Mouse (Mus musculus) intestine, postnatal 0 days (tissue): ENCODE measurements at regions not wholly inside any gene's neighbourhood (a gene's known extent, or its start where the extent isn't known, plus 50 kb on each side); places are given as distances from the start of the nearest gene placed in this dataset.
A peak's percentile ranks its signal among the peaks of the same experiment; 100 is the strongest.

Experiments used
- ATAC-seq: fragments of 200-750 bp; cut with Nextera tagmentation; 2 replicates; pipeline ENCODE4 v1.8.0; 2017; ENCODE audit warnings: mild to moderate bottlenecking, moderate TSS enrichment, moderate library complexity
- H3K27ac ChIP-seq: fragments of 300-500 bp; sonication (generic); 2 replicates; pipeline ENCODE4 v1.5.1; 2014; ENCODE audit warnings: mild to moderate bottlenecking, low read depth, low read length, moderate library complexity
- H3K27me3 ChIP-seq: fragments of 300-500 bp; sonication (generic); replicated peaks from 2 replicates; pipeline ENCODE4 v1.6.1; 2014; ENCODE audit warnings: low read length, mixed read lengths; ENCODE audit not compliant: control insufficient read depth, insufficient read depth
- H3K36me3 ChIP-seq: fragments of 300-500 bp; sonication (generic); 2 replicates; pipeline ENCODE4 v1.6.1; 2014; ENCODE audit warnings: mild to moderate bottlenecking, moderate library complexity; ENCODE audit not compliant: control insufficient read depth, insufficient read depth
- H3K4me1 ChIP-seq: fragments of 300-500 bp; sonication (generic); replicated peaks from 2 replicates; pipeline ENCODE4 v1.6.1; 2014; ENCODE audit warnings: antibody characterized with exemption, low read length, mixed read lengths; ENCODE audit not compliant: control insufficient read depth, insufficient read depth
- H3K4me2 ChIP-seq: fragments of 300-500 bp; sonication (generic); replicated peaks from 2 replicates; pipeline ENCODE4 v1.6.1; 2014; ENCODE audit warnings: low read depth, mild to moderate bottlenecking, moderate library complexity
- H3K4me3 ChIP-seq: fragments of 300-500 bp; sonication (generic); 2 replicates; pipeline ENCODE4 v1.5.1; 2014; ENCODE audit warnings: low read depth, low read length
- H3K9ac ChIP-seq: fragments of 300-500 bp; sonication (generic); 2 replicates; pipeline ENCODE4 v1.6.1; 2014; ENCODE audit warnings: mild to moderate bottlenecking, low read depth, low read length
- H3K9me3 ChIP-seq: fragments of 300-500 bp; sonication (generic); 2 replicates; pipeline ENCODE4 v1.6.1; 2016; ENCODE audit warnings: mixed run types; ENCODE audit not compliant: control insufficient read depth
- CTCF ChIP-seq: sonication (generic); IDR thresholded peaks from 2 replicates; pipeline ENCODE4 v1.5.1; 2016; ENCODE audit warnings: low read depth, mild to moderate bottlenecking, control low read depth, antibody characterized with exemption, moderate library complexity
- WGBS: fragments of 180-500 bp; shearing (Covaris S2); extraction: QIAGEN DNeasy Blood & Tissue Kit; methylation state at CpG from one replicate; pipeline ENCODE4 v1.1.7; 2014; 5-methylcytosine and 5-hydroxymethylcytosine counted together

DNA sequence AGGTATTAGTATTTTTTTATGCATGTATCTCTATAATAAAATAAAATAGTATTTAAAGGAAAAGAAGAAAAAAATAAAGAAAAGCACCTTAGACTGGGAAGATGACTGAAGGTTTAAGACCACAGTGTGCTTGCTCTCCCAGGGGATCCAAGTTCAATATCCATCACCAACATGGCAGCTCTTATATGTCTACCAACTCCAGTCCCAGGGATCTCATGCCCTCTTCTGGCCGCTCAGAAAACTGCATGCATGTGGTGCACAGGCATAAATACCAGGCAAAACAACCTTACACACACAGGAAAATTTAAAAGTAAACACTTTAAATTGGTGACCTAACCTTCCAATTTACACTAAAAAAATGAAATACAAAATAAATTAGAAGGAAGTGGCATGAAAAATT is 586.6 kb upstream of the Cntn4 start:
- H3K9ac ChIP-seq = no peak overlapping the region
- 23% methylated on average over 1 of the region's 1 CpGs for WGBS
- no peaks in the 10 kb centered on the region for H3K36me3 ChIP-seq
- H3K9me3 ChIP-seq = no peaks in the 10 kb centered on the region
- H3K4me3 ChIP-seq = no peak overlapping the region
- no peak overlapping the region for H3K4me2 ChIP-seq
- no peak for ATAC-seq
- no peaks in the 10 kb centered on the region for H3K27me3 ChIP-seq
- H3K4me1 ChIP-seq = no peaks in the 10 kb centered on the region
- peak; percentile 64 for TF ChIP-seq CTCF
- H3K27ac ChIP-seq = no peak overlapping the region
